Mouse (Mus musculus) lung, embryonic 15.5 days (tissue): ENCODE data around the gene Hoxa4. TPM values are rescaled to one million over a fixed set of nuclear protein-coding genes. Genes with fewer than 3 reads are reported as not detected.

ENCODE experiments used
- ATAC-seq: fragments of 200-750 bp; cut with Nextera tagmentation; 2 replicates; pipeline ENCODE4 v1.8.0; 2017; ENCODE audit warnings: moderate number of reproducible peaks, borderline replicate concordance; ENCODE audit not compliant: low FRiP score, low TSS enrichment; ENCODE audit errors: extremely low read depth
- H3K27ac ChIP-seq: fragments of 300-500 bp; sonication (generic); 2 replicates; pipeline ENCODE4 v1.5.1; 2015; ENCODE audit warnings: moderate library complexity, mild to moderate bottlenecking, inconsistent platforms
- H3K27me3 ChIP-seq: fragments of 300-500 bp; sonication (generic); 2 replicates; pipeline ENCODE4 v1.6.1; 2015; ENCODE audit warnings: inconsistent platforms
- H3K36me3 ChIP-seq: fragments of 300-500 bp; sonication (generic); 2 replicates; pipeline ENCODE4 v1.6.1; 2015; ENCODE audit warnings: inconsistent platforms
- H3K4me1 ChIP-seq: fragments of 300-500 bp; sonication (generic); 2 replicates; pipeline ENCODE4 v1.6.1; 2015; ENCODE audit warnings: inconsistent platforms
- H3K4me2 ChIP-seq: fragments of 300-500 bp; sonication (generic); 2 replicates; pipeline ENCODE4 v1.6.1; 2015; ENCODE audit warnings: inconsistent platforms, mild to moderate bottlenecking, moderate library complexity
- H3K4me3 ChIP-seq: fragments of 300-500 bp; sonication (generic); 2 replicates; pipeline ENCODE4 v1.5.1; 2015; ENCODE audit warnings: mild to moderate bottlenecking, inconsistent platforms
- H3K9ac ChIP-seq: fragments of 300-500 bp; sonication (generic); 2 replicates; pipeline ENCODE4 v1.6.1; 2015; ENCODE audit warnings: inconsistent platforms
- H3K9me3 ChIP-seq: fragments of 300-500 bp; sonication (generic); 2 replicates; pipeline ENCODE4 v1.6.1; 2016; ENCODE audit warnings: inconsistent platforms
- WGBS: fragments of 180-500 bp; shearing (Covaris S2); methylation state at CpG from one replicate; pipeline ENCODE4 v1.1.7; 2015; 5-methylcytosine and 5-hydroxymethylcytosine counted together
- polyA plus RNA-seq: library from polyadenylated mRNA; unstranded; fragments of >200 nt; fragmentation: Nextera tagmentation; extraction: Ambion mirVana; gene quantifications from 2 replicates; pipeline ENCODE4 v1.2.1, GENCODE M21; 2015

Gene Hoxa4
- polyA plus RNA-seq, 1 experiment from 2014 or later = 4.2 TPM

DNA sequence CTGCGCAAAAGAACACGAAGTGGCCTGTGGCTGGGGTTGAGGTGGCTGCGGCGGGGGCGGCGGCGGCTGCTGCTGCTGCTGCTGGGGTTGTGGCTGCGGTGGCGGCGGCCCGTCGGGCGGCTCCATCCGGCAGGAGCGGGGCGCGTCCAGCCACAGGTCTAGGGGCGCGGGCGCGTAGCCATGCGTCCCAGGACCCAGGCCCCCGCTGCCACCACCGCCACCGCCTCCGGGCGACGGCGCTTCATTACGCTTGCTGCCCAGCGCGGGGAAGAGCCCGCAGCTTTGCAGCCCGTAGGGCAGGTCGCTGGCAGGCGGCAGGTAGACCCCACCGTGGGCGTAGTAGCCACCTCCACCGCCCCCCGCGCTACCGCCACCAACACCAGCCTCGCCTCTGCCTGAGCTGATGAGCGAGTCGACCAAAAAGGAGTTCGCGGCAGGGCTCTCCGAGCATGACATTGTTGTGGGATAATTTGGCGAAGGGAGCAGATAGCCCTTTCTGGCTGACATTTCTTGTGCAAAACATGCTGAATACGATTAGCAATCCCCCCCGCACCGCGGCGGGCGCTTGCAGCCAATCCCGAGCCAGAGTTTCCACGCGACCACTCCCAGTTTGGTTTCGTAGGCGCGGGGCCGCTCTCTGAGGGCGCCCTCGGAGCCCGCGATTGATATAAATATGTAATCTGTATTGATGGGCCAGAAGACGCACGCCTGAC lies 43.0 kb upstream of the Hoxa4 start:
- WGBS = 2% methylated on average over 68 of the region's 68 CpGs
- Histone ChIP-seq H3K4me3 (no peak overlapping the region), H3K9ac (no peak overlapping the region), H3K36me3 (no peaks in the 10 kb centered on the region), H3K9me3 (no peaks in the 10 kb centered on the region), H3K27ac (no peak overlapping the region), H3K4me2 (no peak overlapping the region; the same call in 1 of the 2 replicates), H3K4me1 (peaks cover 12% of the 10 kb centered on the region; the same call in 1 of the 2 replicates), H3K27me3 (peaks cover 96% of the 10 kb centered on the region)
- ATAC-seq = no peak

DNA sequence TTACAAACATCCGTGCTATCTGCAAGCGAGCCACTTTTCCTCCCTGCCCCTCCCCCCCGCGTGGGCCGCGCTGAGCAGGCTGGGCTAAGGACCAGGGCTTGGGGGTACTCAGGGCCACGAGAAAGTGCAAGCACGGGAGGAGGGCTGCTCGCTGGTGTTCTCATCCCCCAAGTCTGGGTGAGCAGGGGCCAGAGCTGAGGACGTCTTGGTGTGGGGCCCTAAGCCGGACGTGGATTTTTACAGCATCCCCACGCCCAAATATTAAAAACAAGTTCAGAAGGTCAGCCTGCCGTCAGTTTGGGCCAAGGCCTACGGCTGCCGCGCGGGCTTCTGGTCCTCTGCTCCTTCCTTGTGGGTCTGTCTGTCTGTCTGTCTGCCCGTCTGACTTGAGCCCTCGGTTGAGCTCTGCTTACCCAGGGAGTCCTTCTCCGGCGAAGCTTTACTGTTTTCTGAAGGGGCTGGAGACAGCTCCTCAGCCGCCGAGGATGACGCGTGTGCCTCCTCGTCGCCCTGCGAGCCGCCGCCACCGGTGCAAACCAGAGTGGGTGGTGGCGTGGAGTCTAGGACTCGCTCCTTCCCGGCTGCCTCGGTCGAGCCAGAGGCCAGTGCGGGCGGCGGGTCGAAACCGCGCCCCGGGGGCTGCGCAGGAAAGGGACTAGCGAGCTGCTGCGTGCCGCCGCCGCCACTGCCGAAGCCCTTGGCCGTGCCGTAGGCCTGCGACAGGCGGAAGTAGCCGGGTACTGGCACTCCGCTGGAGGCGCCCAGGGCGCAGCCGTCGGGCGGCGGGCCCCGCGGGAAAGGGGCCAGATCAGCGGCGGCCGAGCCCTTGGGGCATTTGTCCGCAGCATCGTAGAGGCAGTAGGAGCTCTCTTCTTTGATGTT lies 42.2 kb upstream of the Hoxa4 start:
- H3K4me3 ChIP-seq = 0 out of 2 replicates have a peak overlapping the region, but pooled peaks have one; percentile 5
- no peaks in the 10 kb centered on the region for H3K36me3 ChIP-seq
- H3K9ac ChIP-seq = no peak overlapping the region
- peak overlapping the region; percentile 14; the same call in 1 of the 2 replicates for H3K4me2 ChIP-seq
- peaks cover 97% of the 10 kb centered on the region for H3K27me3 ChIP-seq
- 1% methylated on average over 68 of the region's 70 CpGs for WGBS
- 0 out of 2 replicates have a peak, but pooled peaks have one; percentile 53 for ATAC-seq
- no peak overlapping the region for H3K27ac ChIP-seq
- H3K9me3 ChIP-seq = no peaks in the 10 kb centered on the region
- H3K4me1 ChIP-seq = peaks cover 12% of the 10 kb centered on the region; the same call in 1 of the 2 replicates

DNA sequence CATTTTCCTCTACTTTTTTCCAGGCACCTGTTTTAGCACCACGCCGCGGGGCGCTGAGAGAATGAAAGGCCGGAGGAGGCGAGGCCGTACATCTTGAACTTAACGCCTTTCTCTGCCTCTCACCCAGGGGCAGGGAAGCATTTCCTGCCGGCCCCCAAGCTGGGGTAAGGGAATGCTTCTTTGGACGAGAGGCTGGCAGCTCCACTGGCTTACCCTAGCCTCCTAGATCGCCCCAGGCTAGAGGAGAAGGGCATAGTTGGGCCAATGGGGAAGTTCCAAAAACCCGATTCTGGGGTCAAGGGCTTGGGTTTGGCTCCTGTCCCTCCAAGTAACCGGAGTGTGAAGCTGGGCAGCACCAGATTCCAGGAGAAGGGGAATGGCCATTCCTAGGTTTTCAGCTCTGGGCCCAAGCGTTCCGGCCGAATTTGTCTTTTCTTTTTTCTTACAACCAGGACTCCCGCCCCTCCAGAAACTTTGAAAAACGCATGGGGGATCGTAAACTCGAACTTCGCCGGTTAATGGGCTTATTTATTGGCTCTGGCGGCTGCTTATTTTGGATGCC lies 41.5 kb upstream of the Hoxa4 start:
- peaks cover 97% of the 10 kb centered on the region for H3K27me3 ChIP-seq

DNA sequence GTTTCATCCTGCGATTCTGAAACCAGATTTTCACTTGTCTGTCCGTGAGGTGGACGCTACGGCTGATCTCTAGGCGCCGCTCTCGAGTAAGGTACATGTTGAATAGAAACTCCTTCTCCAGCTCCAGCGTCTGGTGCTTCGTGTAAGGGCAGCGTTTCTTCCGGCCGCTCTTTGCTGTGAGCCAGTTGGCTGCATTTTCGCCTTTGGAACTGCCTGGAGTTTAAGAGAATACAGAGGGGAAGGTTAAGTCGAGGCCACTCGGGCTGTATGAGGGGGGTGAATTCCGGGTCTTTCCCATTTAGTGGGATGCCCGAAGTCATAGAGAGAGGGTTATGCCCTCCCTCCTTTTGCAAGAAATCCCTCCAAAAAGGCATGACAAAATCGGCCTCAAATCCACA lies 41.0 kb upstream of the Hoxa4 start:
- peaks cover 97% of the 10 kb centered on the region for H3K27me3 ChIP-seq
- ATAC-seq = no peak
- H3K9ac ChIP-seq = no peak overlapping the region
- no peaks in the 10 kb centered on the region for H3K9me3 ChIP-seq
- under 1% methylated on average over 18 of the region's 18 CpGs for WGBS
- H3K4me2 ChIP-seq = no peak overlapping the region
- no peak overlapping the region for H3K27ac ChIP-seq
- H3K36me3 ChIP-seq = no peaks in the 10 kb centered on the region
- no peak overlapping the region for H3K4me3 ChIP-seq
- peaks cover 12% of the 10 kb centered on the region; the same call in 1 of the 2 replicates for H3K4me1 ChIP-seq

More for the DNA sequence above, 41.5 kb upstream of the Hoxa4 start:
- Histone ChIP-seq H3K4me2 (no peak overlapping the region), H3K9ac (no peak overlapping the region), H3K27ac (no peak overlapping the region), H3K9me3 (no peaks in the 10 kb centered on the region), H3K4me3 (no peak overlapping the region), H3K36me3 (no peaks in the 10 kb centered on the region), H3K4me1 (peaks cover 12% of the 10 kb centered on the region; the same call in 1 of the 2 replicates)
- 1% methylated on average over 23 of the region's 23 CpGs for WGBS
- ATAC-seq = no peak

DNA sequence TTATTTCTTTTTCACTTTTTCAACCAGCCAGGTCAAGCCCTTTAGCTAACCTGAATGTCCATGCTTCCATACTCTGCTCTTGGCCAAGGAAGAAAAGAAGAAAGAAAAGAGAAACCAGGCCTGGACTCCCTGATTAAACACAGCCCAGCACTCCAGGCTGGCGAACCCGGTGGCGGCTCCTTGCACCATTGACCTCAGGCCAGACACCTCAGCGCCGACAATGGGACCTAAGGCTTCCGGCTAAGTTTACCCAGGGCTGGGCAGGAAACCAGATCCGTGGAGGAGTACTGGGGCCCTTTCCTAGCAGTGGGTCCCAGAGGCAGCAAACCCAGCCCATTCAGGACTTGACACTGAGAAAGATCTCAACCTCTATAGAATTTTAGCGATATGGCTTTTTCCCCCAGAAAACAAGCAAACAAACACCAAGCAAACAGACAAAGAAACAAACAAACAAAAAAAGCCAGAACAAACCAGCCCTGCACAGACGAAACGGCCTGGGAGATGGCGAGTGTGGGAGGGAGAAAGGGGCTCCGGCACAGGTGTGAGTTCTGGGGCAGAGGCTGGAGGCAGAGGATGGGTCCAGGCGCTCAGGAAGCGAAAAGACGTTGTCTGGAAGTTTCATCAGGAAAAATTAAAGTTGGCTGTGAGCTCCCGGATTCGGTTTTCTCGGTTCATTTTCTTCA lies 40.5 kb upstream of the Hoxa4 start:
- ATAC-seq = no peak
- Histone ChIP-seq H3K27me3 (peaks cover 97% of the 10 kb centered on the region), H3K4me1 (peaks cover 12% of the 10 kb centered on the region; the same call in 1 of the 2 replicates), H3K4me2 (no peak overlapping the region), H3K36me3 (no peaks in the 10 kb centered on the region), H3K9ac (no peak overlapping the region), H3K27ac (no peak overlapping the region), H3K4me3 (no peak overlapping the region), H3K9me3 (no peaks in the 10 kb centered on the region)
- 2% methylated on average over 18 of the region's 18 CpGs for WGBS

DNA sequence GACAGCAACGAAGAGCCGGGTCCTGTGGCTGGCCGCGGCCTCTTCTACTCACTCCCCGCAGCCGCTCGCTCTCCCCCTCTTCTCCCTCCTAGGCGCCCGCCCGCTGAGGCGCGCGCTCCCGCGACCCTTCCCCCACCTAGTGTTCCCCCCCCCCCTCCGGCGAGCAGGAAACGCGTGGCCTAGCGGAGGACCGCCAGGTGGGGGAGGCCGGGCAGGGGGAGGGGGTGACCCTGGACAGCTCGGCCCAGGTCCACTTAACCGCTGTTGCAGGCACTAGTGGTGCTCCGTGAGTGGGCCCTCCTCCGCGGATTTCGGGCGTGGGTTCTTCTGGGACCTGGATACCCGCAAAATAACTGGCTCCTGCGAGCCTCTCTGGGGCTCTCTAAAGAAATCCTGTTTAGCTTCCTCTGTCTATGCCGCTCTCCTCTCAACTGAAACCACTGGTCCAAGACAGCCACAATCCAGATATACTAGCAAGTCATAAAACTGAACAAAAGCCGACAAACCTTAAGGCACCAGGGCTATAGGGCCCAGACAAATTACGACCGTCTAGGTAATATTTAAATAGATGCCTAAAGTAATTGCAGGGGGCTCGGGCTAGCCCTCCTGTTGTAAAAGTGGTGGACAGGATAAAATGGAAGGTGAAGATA lies 39.1 kb upstream of the Hoxa4 start, which contains the start of gene Hoxa9:
Hoxa9 (minus strand) TSS at position 574 of the 650 bp plus-strand sequence.
- ATAC-seq = no peak
- no peak within 1 kb of the TSS for H3K4me2 ChIP-seq
- no peaks in the 10 kb centered on the region for H3K9me3 ChIP-seq
- H3K9ac ChIP-seq = no peak within 1 kb of the TSS
- 1% methylated on average over 19 of the region's 36 CpGs for WGBS
- H3K27me3 ChIP-seq = peaks cover 97% of the 10 kb centered on the region
- no peak within 1 kb of the TSS for H3K27ac ChIP-seq
- H3K36me3 ChIP-seq = no peaks in the 10 kb centered on the region
- 0 out of 2 replicates have a peak within 1 kb of the TSS, but pooled peaks have one; percentile 8 for H3K4me3 ChIP-seq
- peaks cover 20% of the 10 kb centered on the region for H3K4me1 ChIP-seq

DNA sequence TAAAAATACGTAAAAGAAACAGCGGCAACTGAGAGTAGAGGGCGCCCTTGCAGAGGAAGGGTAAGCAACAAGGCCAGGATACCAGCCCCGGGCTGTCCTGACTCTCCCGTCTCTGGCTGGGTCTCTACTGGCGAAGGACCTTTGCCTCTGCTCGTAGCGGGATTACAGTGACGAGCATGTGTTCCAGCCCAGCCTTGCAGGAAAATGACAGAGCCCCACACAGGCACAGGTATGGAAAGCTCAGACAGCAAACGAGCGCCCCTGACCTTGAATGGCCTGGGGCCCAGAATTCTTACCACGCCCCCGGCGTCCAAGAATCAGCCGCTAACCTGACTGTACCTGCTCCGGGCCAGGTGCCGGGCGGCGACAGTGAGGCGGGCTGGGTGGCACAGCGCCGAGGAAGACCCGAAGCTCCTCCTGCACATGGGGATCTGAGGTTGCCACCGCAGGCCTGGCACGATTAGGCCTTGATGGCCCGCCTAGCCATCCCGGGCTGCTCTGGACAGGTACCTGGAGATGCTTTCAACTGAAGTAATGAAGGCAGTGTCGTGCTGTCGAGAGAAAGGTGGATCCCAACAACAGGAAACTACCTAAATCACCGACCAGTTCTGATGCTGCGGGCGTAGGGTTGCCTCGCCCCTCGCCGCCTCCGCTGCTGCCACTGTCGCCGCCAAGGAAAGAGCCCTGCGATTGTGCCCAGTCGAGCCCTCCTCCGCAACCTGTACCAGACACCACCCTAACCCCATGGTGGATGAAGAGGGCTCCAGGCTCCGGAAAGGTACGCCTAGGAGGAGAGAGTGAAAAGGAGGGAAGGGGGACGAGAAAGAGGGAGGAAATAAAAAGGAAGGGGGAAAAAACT lies 38.2 kb upstream of the Hoxa4 start:
- WGBS = 3% methylated on average over 44 of the region's 44 CpGs
- H3K9ac ChIP-seq = no peak overlapping the region
- no peaks in the 10 kb centered on the region for H3K36me3 ChIP-seq
- peaks cover 97% of the 10 kb centered on the region for H3K27me3 ChIP-seq
- H3K27ac ChIP-seq = no peak overlapping the region
- H3K4me3 ChIP-seq = no peak overlapping the region
- H3K4me1 ChIP-seq = peaks cover 22% of the 10 kb centered on the region
- no peaks in the 10 kb centered on the region for H3K9me3 ChIP-seq
- no peak for ATAC-seq
- H3K4me2 ChIP-seq = no peak overlapping the region

DNA sequence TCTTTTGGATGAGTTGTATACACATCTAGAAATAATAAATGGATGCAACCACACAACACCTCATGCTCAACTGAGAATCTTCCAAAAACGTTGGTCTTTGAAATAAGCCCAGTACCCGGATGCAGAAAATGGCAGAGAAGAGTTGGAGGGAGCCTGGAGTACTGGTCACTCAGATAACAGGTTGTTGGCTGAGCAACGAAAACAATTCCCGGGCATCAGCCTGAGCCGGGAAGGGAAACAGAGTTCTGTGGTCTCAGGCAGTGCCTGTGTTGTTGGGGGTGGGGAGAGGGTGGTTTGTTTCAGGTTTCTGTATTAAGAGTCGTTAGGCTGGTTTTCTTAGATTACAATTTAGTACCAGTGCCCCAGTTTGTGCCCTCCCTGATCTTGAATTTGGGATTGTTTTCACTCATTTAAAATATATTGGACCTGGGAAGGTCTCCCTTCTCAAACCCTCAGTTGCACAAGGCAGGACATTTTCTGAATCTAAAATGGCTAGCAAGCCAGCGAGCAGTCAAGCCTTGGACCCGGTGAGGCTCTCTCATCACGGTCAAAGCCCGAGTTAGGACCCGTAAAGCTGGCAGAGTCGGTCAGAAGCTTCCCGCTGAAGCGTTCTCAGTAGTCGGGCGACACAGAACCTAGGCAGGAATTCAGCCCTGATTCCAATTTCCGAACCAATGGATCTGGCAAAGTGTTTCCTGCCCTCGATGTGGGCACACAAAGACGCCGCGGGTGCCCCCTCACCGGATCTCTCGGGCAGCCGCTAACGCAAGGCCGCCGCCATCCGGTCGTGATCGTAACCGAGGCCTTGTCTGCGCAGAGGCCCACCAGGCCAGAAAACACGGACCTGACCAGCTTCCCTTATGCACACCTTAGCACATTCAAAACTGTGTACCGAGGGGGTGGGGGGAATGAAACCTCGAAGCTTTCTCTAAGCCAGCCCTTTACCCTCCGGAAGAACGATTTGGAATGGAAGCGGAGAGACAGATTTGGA lies 37.2 kb upstream of the Hoxa4 start:
- Histone ChIP-seq H3K27ac (no peak overlapping the region), H3K4me2 (no peak overlapping the region), H3K4me1 (peaks cover 13% of the 10 kb centered on the region), H3K36me3 (no peaks in the 10 kb centered on the region), H3K9ac (no peak overlapping the region), H3K4me3 (no peak overlapping the region), H3K27me3 (peaks cover 97% of the 10 kb centered on the region), H3K9me3 (no peaks in the 10 kb centered on the region)
- WGBS = 2% methylated on average over 38 of the region's 38 CpGs
- no peak for ATAC-seq

DNA sequence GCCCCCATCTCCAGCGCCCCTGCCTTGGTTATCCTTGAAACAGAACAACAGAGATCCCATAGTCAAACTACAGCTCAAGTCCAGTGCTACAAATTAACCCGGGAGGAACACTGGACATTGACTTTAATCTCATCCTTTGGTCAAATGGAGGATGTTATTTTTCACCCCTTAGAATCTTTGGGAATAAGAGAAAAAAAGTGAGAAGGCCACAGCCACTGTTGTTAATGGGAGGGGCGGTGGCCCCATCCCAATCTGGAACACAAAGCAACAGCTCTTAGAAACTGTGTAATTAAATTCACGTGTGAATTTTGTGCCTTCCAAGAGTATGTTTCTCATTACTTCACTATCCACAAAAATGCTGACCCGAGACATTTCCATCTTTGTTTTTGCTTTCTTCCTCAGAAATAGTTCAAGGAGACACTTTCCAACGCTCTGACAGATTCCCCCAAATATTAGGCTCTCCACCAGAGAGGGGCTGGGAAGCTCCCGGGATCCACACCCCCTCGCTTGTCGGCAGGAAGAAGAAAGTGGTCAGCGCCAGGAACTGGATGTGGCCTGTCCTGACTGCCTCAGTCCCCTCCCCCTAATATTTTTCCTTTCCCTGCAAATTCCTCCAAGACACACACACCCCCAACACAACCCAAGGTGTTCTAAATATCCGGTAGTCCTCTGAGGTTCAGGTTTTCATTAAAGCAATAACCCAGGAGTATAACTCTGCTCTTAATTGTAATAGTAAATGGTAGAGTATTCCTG lies 36.1 kb upstream of the Hoxa4 start:
- no peaks in the 10 kb centered on the region for H3K9me3 ChIP-seq
- H3K27ac ChIP-seq = no peak overlapping the region
- WGBS = 6% methylated on average over 11 of the region's 11 CpGs
- H3K9ac ChIP-seq = no peak overlapping the region
- no peak overlapping the region for H3K4me2 ChIP-seq
- H3K36me3 ChIP-seq = no peaks in the 10 kb centered on the region
- peaks cover 12% of the 10 kb centered on the region for H3K4me1 ChIP-seq
- no peak overlapping the region for H3K4me3 ChIP-seq
- H3K27me3 ChIP-seq = peaks cover 97% of the 10 kb centered on the region
- no peak for ATAC-seq
